Mouse (Mus musculus) limb, embryonic 13.5 days (tissue): ENCODE data around the gene Dio1. TPM values are rescaled to one million over a fixed set of nuclear protein-coding genes. Genes with fewer than 3 reads are reported as not detected.

Source experiments
- ATAC-seq: fragments of 200-750 bp; cut with Nextera tagmentation; 2 replicates; pipeline ENCODE4 v1.8.0; 2017; ENCODE audit warnings: low read depth, moderate number of reproducible peaks, moderate TSS enrichment; ENCODE audit not compliant: low FRiP score
- H3K27ac ChIP-seq: fragments of 300-500 bp; sonication (generic); 2 replicates; pipeline ENCODE4 v1.5.1; 2015; ENCODE audit warnings: inconsistent platforms, mild to moderate bottlenecking, moderate library complexity
- H3K27me3 ChIP-seq: fragments of 300-500 bp; sonication (generic); 2 replicates; pipeline ENCODE4 v1.6.1; 2015; ENCODE audit warnings: mild to moderate bottlenecking, inconsistent platforms
- H3K36me3 ChIP-seq: fragments of 300-500 bp; sonication (generic); 2 replicates; pipeline ENCODE4 v1.6.1; 2015; ENCODE audit warnings: inconsistent platforms, mild to moderate bottlenecking, moderate library complexity
- H3K4me1 ChIP-seq: fragments of 300-500 bp; sonication (generic); 2 replicates; pipeline ENCODE4 v1.6.1; 2015; ENCODE audit warnings: inconsistent platforms
- H3K4me2 ChIP-seq: fragments of 300-500 bp; sonication (generic); replicated peaks from 2 replicates; pipeline ENCODE4 v1.6.1; 2015; ENCODE audit warnings: inconsistent platforms, mild to moderate bottlenecking, moderate library complexity
- H3K4me3 ChIP-seq: fragments of 300-500 bp; sonication (generic); 2 replicates; pipeline ENCODE4 v1.5.1; 2015; ENCODE audit warnings: moderate library complexity, mild to moderate bottlenecking, inconsistent platforms
- H3K9ac ChIP-seq: fragments of 300-500 bp; sonication (generic); 2 replicates; pipeline ENCODE4 v1.6.1; 2015; ENCODE audit warnings: mild to moderate bottlenecking, inconsistent platforms
- H3K9me3 ChIP-seq: fragments of 300-500 bp; sonication (generic); 2 replicates; pipeline ENCODE4 v1.6.1; 2016; ENCODE audit warnings: inconsistent platforms
- WGBS: fragments of 180-500 bp; shearing (Covaris S2); methylation state at CpG from one replicate; pipeline ENCODE4 v1.1.7; 2015; 5-methylcytosine and 5-hydroxymethylcytosine counted together
- polyA plus RNA-seq: library from polyadenylated mRNA; unstranded; fragments of >200 nt; fragmentation: Nextera tagmentation; extraction: Ambion mirVana; gene quantifications from 2 replicates; pipeline ENCODE4 v1.2.1, GENCODE M21; 2015

Gene Dio1
- not detected in 2 replicates for polyA plus RNA-seq

GRCm38 (mm10) chr4:107306966-107307365, at the start of gene Dio1:
Gene Dio1, minus strand, starts transcription at chr4:107307169.
- H3K9ac ChIP-seq: 0 out of 2 replicates have a peak within 1 kb of the TSS, but pooled peaks have one; percentile 8

GRCm38 (mm10) chr4:107354543-107354942, 47.6 kb upstream of the Dio1 start:
- 9% methylated on average over 4 of the region's 4 CpGs for WGBS
- Histone ChIP-seq H3K4me3 (no peak overlapping the region), H3K27me3 (no peaks in the 10 kb centered on the region), H3K27ac (no peak overlapping the region), H3K36me3 (peaks cover 33% of the 10 kb centered on the region), H3K9ac (peak overlapping the region; percentile 51), H3K9me3 (no peaks in the 10 kb centered on the region), H3K4me1 (peaks cover 9% of the 10 kb centered on the region), H3K4me2 (no peak overlapping the region)
- no peak for ATAC-seq

More at GRCm38 (mm10) chr4:107306966-107307365, at the start of gene Dio1:
- Histone ChIP-seq H3K27me3 (peaks cover 10% of the 10 kb centered on the region; the same call in 1 of the 2 replicates), H3K36me3 (no peaks in the 10 kb centered on the region), H3K9me3 (no peaks in the 10 kb centered on the region), H3K4me2 (no peak within 1 kb of the TSS), H3K4me1 (peaks cover 9% of the 10 kb centered on the region; the same call in 1 of the 2 replicates), H3K27ac (no peak within 1 kb of the TSS), H3K4me3 (no peak within 1 kb of the TSS)
- ATAC-seq: no peak
- 41% methylated on average over 6 of the region's 6 CpGs for WGBS

- H3K4me3 ChIP-seq: no peak overlapping the region
- 62% methylated on average over 5 of the region's 5 CpGs for WGBS
- no peaks in the 10 kb centered on the region for H3K9me3 ChIP-seq
- H3K27ac ChIP-seq: no peak overlapping the region
- ATAC-seq: no peak
- peaks cover 29% of the 10 kb centered on the region for H3K36me3 ChIP-seq
- H3K4me2 ChIP-seq: no peak overlapping the region
- H3K9ac ChIP-seq: peak overlapping the region; percentile 51
- H3K27me3 ChIP-seq: no peaks in the 10 kb centered on the region
- H3K4me1 ChIP-seq: peaks cover 9% of the 10 kb centered on the region
These were observed 47.2 kb upstream of the Dio1 start for GRCm38 (mm10) chr4:107354126-107354525.

- no peaks in the 10 kb centered on the region for H3K9me3 ChIP-seq
- H3K27ac ChIP-seq: no peak overlapping the region
- no peak overlapping the region for H3K4me2 ChIP-seq
- peaks cover 15% of the 10 kb centered on the region for H3K4me1 ChIP-seq
- no peak overlapping the region; the same call in 1 of the 2 replicates for H3K9ac ChIP-seq
- peaks cover 27% of the 10 kb centered on the region for H3K36me3 ChIP-seq
- WGBS: 87% methylated on average over 3 of the region's 3 CpGs
- no peaks in the 10 kb centered on the region for H3K27me3 ChIP-seq
- no peak for ATAC-seq
- no peak overlapping the region for H3K4me3 ChIP-seq
These were observed 46.6 kb upstream of the Dio1 start for GRCm38 (mm10) chr4:107353612-107354011.

- Histone ChIP-seq H3K4me2 (no peak overlapping the region), H3K27me3 (no peaks in the 10 kb centered on the region), H3K27ac (no peak overlapping the region), H3K4me3 (no peak overlapping the region), H3K36me3 (peaks cover 28% of the 10 kb centered on the region), H3K9me3 (no peaks in the 10 kb centered on the region), H3K9ac (no peak overlapping the region), H3K4me1 (peaks cover 17% of the 10 kb centered on the region)
- no peak for ATAC-seq
These were observed 44.4 kb upstream of the Dio1 start for GRCm38 (mm10) chr4:107351368-107351767.

- peaks cover 39% of the 10 kb centered on the region for H3K36me3 ChIP-seq
- no peaks in the 10 kb centered on the region for H3K9me3 ChIP-seq
- H3K4me2 ChIP-seq: no peak overlapping the region
- no peaks in the 10 kb centered on the region for H3K27me3 ChIP-seq
- H3K9ac ChIP-seq: no peak overlapping the region
- no peak overlapping the region for H3K27ac ChIP-seq
- peak; percentile 61; the same call in 1 of the 2 replicates for ATAC-seq
- no peak overlapping the region for H3K4me3 ChIP-seq
- WGBS: 66% methylated on average over 8 of the region's 8 CpGs
- H3K4me1 ChIP-seq: peaks cover 14% of the 10 kb centered on the region
These were observed 42.5 kb upstream of the Dio1 start for GRCm38 (mm10) chr4:107349311-107350008.

GRCm38 (mm10) chr4:107348529-107349310, 41.8 kb upstream of the Dio1 start:
- no peaks in the 10 kb centered on the region for H3K9me3 ChIP-seq
- H3K27me3 ChIP-seq: no peaks in the 10 kb centered on the region
- H3K9ac ChIP-seq: no peak overlapping the region
- no peak overlapping the region for H3K27ac ChIP-seq
- H3K4me3 ChIP-seq: no peak overlapping the region
- no peak for ATAC-seq
- WGBS: 67% methylated on average over 20 of the region's 20 CpGs
- H3K4me2 ChIP-seq: no peak overlapping the region
- peaks cover 41% of the 10 kb centered on the region for H3K36me3 ChIP-seq
- H3K4me1 ChIP-seq: peaks cover 8% of the 10 kb centered on the region

GRCm38 (mm10) chr4:107347221-107347620, 40.3 kb upstream of the Dio1 start:
- no peak overlapping the region for H3K4me3 ChIP-seq

GRCm38 (mm10) chr4:107344612-107345011, 37.6 kb upstream of the Dio1 start:
- no peak overlapping the region for H3K27ac ChIP-seq
- 83% methylated on average over 7 of the region's 7 CpGs for WGBS
- H3K4me3 ChIP-seq: no peak overlapping the region
- peaks cover 26% of the 10 kb centered on the region for H3K4me1 ChIP-seq
- no peak overlapping the region for H3K9ac ChIP-seq
- peaks cover 28% of the 10 kb centered on the region for H3K36me3 ChIP-seq
- ATAC-seq: no peak
- no peaks in the 10 kb centered on the region for H3K27me3 ChIP-seq
- no peak overlapping the region for H3K4me2 ChIP-seq
- no peaks in the 10 kb centered on the region for H3K9me3 ChIP-seq

More at GRCm38 (mm10) chr4:107347221-107347620, 40.3 kb upstream of the Dio1 start:
- no peak for ATAC-seq
- no peak overlapping the region for H3K9ac ChIP-seq
- peaks cover 8% of the 10 kb centered on the region for H3K4me1 ChIP-seq
- no peak overlapping the region for H3K4me2 ChIP-seq
- H3K27me3 ChIP-seq: no peaks in the 10 kb centered on the region
- H3K9me3 ChIP-seq: no peaks in the 10 kb centered on the region
- peaks cover 44% of the 10 kb centered on the region for H3K36me3 ChIP-seq
- H3K27ac ChIP-seq: no peak overlapping the region
- WGBS: 61% methylated on average over 6 of the region's 6 CpGs

- Histone ChIP-seq H3K9ac (no peak overlapping the region), H3K4me1 (peaks cover 18% of the 10 kb centered on the region), H3K27ac (peak overlapping the region; percentile 58), H3K27me3 (no peaks in the 10 kb centered on the region), H3K4me3 (no peak overlapping the region), H3K4me2 (peak overlapping the region; percentile 31), H3K36me3 (peaks cover 31% of the 10 kb centered on the region), H3K9me3 (no peaks in the 10 kb centered on the region)
- WGBS: 39% methylated on average over 5 of the region's 5 CpGs
- ATAC-seq: no peak
These were observed 34.4 kb upstream of the Dio1 start for GRCm38 (mm10) chr4:107341354-107341753.

- H3K9ac ChIP-seq: no peak overlapping the region
- H3K27me3 ChIP-seq: no peaks in the 10 kb centered on the region
- H3K4me3 ChIP-seq: no peak overlapping the region
- no peak overlapping the region for H3K27ac ChIP-seq
- ATAC-seq: no peak
- H3K9me3 ChIP-seq: 0 out of 2 replicates have a peak, but pooled peaks cover 6% of the 10 kb centered on the region
- H3K4me1 ChIP-seq: peaks cover 18% of the 10 kb centered on the region
- WGBS: 86% methylated on average over 5 of the region's 5 CpGs
- no peak overlapping the region for H3K4me2 ChIP-seq
- peaks cover 17% of the 10 kb centered on the region for H3K36me3 ChIP-seq
These were observed 30.5 kb upstream of the Dio1 start for GRCm38 (mm10) chr4:107337455-107337854.

- Histone ChIP-seq H3K9ac (no peak overlapping the region), H3K36me3 (peaks cover 17% of the 10 kb centered on the region), H3K4me1 (peaks cover 11% of the 10 kb centered on the region), H3K4me2 (no peak overlapping the region), H3K27ac (no peak overlapping the region), H3K27me3 (no peaks in the 10 kb centered on the region), H3K9me3 (0 out of 2 replicates have a peak, but pooled peaks cover 9% of the 10 kb centered on the region), H3K4me3 (no peak overlapping the region)
- no peak for ATAC-seq
- WGBS: 64% methylated on average over 8 of the region's 8 CpGs
These were observed 29.4 kb upstream of the Dio1 start for GRCm38 (mm10) chr4:107336356-107336755.
